Mouse (Mus musculus): ENCODE measurements around the gene Zbtb7b. TPM values are rescaled to one million over a fixed set of nuclear protein-coding genes. Genes with fewer than 3 reads are reported as not detected.

The Zbtb7b gene
- total and polyA plus RNA-seq, 3 experiments = 11.9 to 34.2 (median 27.6) TPM

DNA sequence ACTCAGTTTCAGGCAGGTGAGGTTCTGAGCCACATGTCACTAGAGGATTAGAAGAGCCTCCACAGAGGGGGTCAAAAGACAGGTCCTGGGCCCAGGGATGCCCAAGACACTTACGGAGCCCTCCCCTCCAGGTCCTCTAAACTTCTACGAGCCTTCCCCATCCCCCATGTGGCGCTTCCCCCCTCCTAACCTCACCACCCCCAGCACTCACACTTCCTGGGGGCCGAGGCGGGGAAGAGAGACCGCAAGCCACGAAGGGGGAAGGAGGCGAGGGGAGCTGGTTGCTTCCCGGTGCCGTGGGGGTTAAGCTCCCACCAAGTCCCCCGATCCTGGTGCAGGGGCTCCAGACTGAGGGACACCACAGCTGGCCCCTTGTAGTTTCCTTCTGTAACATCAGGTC, 9.1 kb downstream of the Zbtb7b start:
- in situ Hi-C loops (cut with MboI; ENCODE audit: low pct_ligation_motif_present, low pct_unique_long_range_greater_than_20kb, low sequenced_read_pairs) = no loop called here
- peak overlapping the region; percentile 73 for H3K9ac ChIP-seq (ENCODE audit: insufficient read depth, low read depth)
- H3K36me3 ChIP-seq (replicated peaks in 1 of 2; ENCODE audit: control insufficient read depth in 1 of 2, insufficient read depth in 1 of 2, low read length in 1 of 2) = peaks cover 25 to 44% of the 10 kb centered on the region in 2 experiments
- peak; percentile 82 for TF ChIP-seq CHD2 (IDR thresholded peaks at IDR 0.05; ENCODE audit: low read length)
- TF ChIP-seq MAZ (IDR thresholded peaks at IDR 0.05; ENCODE audit: low read depth, low read length) = peak; percentile 70; the same call in 1 of the 2 replicates
- no peak for TF ChIP-seq MAX (IDR thresholded peaks at IDR 0.05; ENCODE audit: low read length)
- no peak for TF ChIP-seq SMC3 (IDR thresholded peaks at IDR 0.05; ENCODE audit: low read depth, low read length)
- TF ChIP-seq IRF4 (IDR thresholded peaks at IDR 0.05; ENCODE audit: low read depth, low read length) = peak; percentile 40; the same call in 1 of the 2 replicates
- peak; percentile 43 for TF ChIP-seq TCF12 (IDR thresholded peaks at IDR 0.05; ENCODE audit: low read depth, low read length)
- TF ChIP-seq CHD1 (IDR thresholded peaks at IDR 0.05; ENCODE audit: low read depth, low read length) = no peak
- TF ChIP-seq MYC (IDR thresholded peaks at IDR 0.05; ENCODE audit: low read depth, low read length) = 0 out of 2 replicates have a peak, but pooled peaks have one; percentile 22
- TF ChIP-seq ELF1 (IDR thresholded peaks at IDR 0.05; ENCODE audit: low read depth, low read length) = peak; percentile 35; the same call in 1 of the 2 replicates
- 0 out of 2 replicates have a peak, but pooled peaks have one; percentile 2 for TF ChIP-seq ETS1 (conservative IDR thresholded peaks at IDR 0.05; ENCODE audit: low read depth, low read length)
- TF ChIP-seq POLR2A (IDR thresholded peaks at IDR 0.05; ENCODE audit: low read depth, low read length) = 0 out of 2 replicates have a peak, but pooled peaks have one; percentile 15
- H3K4me2 ChIP-seq (ENCODE audit: insufficient read depth, low read depth, poor library complexity, severe bottlenecking) = peak overlapping the region; percentile 79
- H3K27me3 ChIP-seq (replicated peaks) = no peaks in the 10 kb centered on the region
- DNase-seq (ENCODE audit: extremely low read depth) = no peak
- H3K27ac ChIP-seq (ENCODE audit: insufficient read depth, low read depth) = peak overlapping the region; percentile 99
- peaks cover 57% of the 10 kb centered on the region for H3K79me2 ChIP-seq (replicated peaks; ENCODE audit: control insufficient read depth, extremely low read depth, insufficient read depth, poor library complexity, severe bottlenecking)
- H3K4me3 ChIP-seq (replicated peaks in 1 of 3; ENCODE audit: low read depth in 2 of 3, low read length in 2 of 3, poor library complexity in 1 of 3) = peak overlapping the region; percentile 63 to 71 (median 64)
- dilution Hi-C loops (cut with MboI; ENCODE audit: extremely low pct_ligation_motif_present, extremely low pct_unique_long_range_greater_than_20kb, low sequenced_read_pairs) = no loop called here
- peaks cover 20 to 95% of the 10 kb centered on the region in 2 experiments for H3K4me1 ChIP-seq (ENCODE audit: control insufficient read depth in 1 of 2, insufficient read depth in 2 of 2)
- no peaks in the 10 kb centered on the region for H3K9me3 ChIP-seq (replicated peaks; ENCODE audit: low read length)

DNA sequence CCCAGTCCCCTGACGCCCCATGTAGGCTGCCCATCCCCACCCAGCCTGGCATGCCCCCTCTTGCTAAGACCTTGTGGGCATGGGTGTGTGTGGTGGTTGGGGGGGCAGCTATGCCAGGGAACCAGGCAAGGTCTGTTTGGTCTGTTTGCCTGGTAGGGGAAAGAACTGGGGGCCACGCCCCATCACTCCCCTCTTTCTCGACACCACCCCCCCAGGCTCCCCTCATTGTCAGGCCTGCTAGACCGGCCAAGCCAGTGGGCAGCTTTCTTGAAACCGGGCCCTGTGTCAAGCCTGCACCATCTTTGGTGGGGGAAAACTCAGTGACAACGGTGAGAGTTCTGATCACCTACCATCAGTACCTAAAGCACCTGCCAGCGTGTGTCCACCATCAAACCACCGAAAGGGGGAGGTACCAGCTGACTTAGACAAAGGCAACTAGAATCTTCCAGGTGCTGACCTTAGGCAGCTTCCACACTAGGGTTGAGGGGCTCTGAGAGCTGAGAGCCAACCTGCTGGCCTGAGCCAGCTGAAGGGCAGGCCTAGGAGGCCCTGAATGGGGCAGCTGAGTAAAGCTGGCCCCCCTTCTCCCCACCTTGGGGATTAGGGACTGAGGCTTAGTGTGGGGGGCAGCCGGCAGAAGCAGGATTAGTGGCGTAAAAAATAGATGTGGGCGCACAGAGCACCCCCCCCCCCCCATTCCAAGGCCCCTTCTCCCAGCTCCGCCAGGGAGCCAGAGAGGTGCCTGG, 10.1 kb downstream of the Zbtb7b start:
- peak overlapping the region in 1 of 3 experiments; percentile 63 for H3K4me3 ChIP-seq (replicated peaks in 1 of 3; ENCODE audit: low read depth in 2 of 3, low read length in 2 of 3, poor library complexity in 1 of 3)
- peaks cover 35 to 53% of the 10 kb centered on the region in 2 experiments for H3K36me3 ChIP-seq (replicated peaks in 1 of 2; ENCODE audit: control insufficient read depth in 1 of 2, insufficient read depth in 1 of 2, low read length in 1 of 2)
- H3K9ac ChIP-seq (ENCODE audit: insufficient read depth, low read depth) = peak overlapping the region; percentile 73
- TF ChIP-seq CTCF (conservative IDR thresholded peaks at IDR 0.05 in 1 of 2, IDR thresholded peaks at IDR 0.05 in 1 of 2; ENCODE audit: low read depth in 2 of 2, low read length in 2 of 2) (no peak), CHD2 (IDR thresholded peaks at IDR 0.05; ENCODE audit: low read length) (no peak), TCF12 (IDR thresholded peaks at IDR 0.05; ENCODE audit: low read depth, low read length) (no peak), MAZ (IDR thresholded peaks at IDR 0.05; ENCODE audit: low read depth, low read length) (no peak), RAD21 (IDR thresholded peaks at IDR 0.05; ENCODE audit: low read depth, low read length) (no peak; the same call in 1 of the 2 replicates), MEF2A (IDR thresholded peaks at IDR 0.05; ENCODE audit: borderline replicate concordance, low read depth, low read length) (no peak), SIN3A (IDR thresholded peaks at IDR 0.05; ENCODE audit: low read length) (no peak; the same call in 1 of the 2 replicates), POLR2A (IDR thresholded peaks at IDR 0.05; ENCODE audit: low read depth, low read length) (no peak), ELF1 (IDR thresholded peaks at IDR 0.05; ENCODE audit: low read depth, low read length) (no peak), EP300 (IDR thresholded peaks at IDR 0.05; ENCODE audit: low read length) (no peak), ETS1 (conservative IDR thresholded peaks at IDR 0.05; ENCODE audit: low read depth, low read length) (no peak), ZNF384 (IDR thresholded peaks at IDR 0.05; ENCODE audit: low read depth, low read length) (no peak), POLR2AphosphoS2 (IDR thresholded peaks at IDR 0.05; ENCODE audit: low read depth, low read length) (no peak; the same call in 1 of the 2 replicates), NRF1 (IDR thresholded peaks at IDR 0.05; ENCODE audit: low read depth, low read length) (no peak), TBP (conservative IDR thresholded peaks at IDR 0.05; ENCODE audit: low read depth, low read length) (no peak), GABPA (IDR thresholded peaks at IDR 0.05; ENCODE audit: insufficient replicate concordance, low read depth, low read length) (no peak), JUN (IDR thresholded peaks at IDR 0.05; ENCODE audit: insufficient read depth, low read depth, low read length) (no peak), MYC (IDR thresholded peaks at IDR 0.05; ENCODE audit: low read depth, low read length) (no peak), CHD1 (IDR thresholded peaks at IDR 0.05; ENCODE audit: low read depth, low read length) (no peak)
- H3K27ac ChIP-seq (ENCODE audit: insufficient read depth, low read depth) = peak overlapping the region; percentile 99; the same call in 1 of the 2 replicates
- H3K4me2 ChIP-seq (ENCODE audit: insufficient read depth, low read depth, poor library complexity, severe bottlenecking) = peak overlapping the region; percentile 79
- no peaks in the 10 kb centered on the region for H3K9me3 ChIP-seq (replicated peaks; ENCODE audit: low read length)
- in situ Hi-C loops (cut with MboI; ENCODE audit: low pct_ligation_motif_present, low pct_unique_long_range_greater_than_20kb, low sequenced_read_pairs) = no loop called here
- DNase-seq (ENCODE audit: extremely low read depth) = no peak
- no peaks in the 10 kb centered on the region for H3K27me3 ChIP-seq (replicated peaks)
- H3K4me1 ChIP-seq (ENCODE audit: control insufficient read depth in 1 of 2, insufficient read depth in 2 of 2) = peaks cover 27 to 95% of the 10 kb centered on the region in 2 experiments
- peaks cover 57% of the 10 kb centered on the region for H3K79me2 ChIP-seq (replicated peaks; ENCODE audit: control insufficient read depth, extremely low read depth, insufficient read depth, poor library complexity, severe bottlenecking)
- dilution Hi-C loops (cut with MboI; ENCODE audit: extremely low pct_ligation_motif_present, extremely low pct_unique_long_range_greater_than_20kb, low sequenced_read_pairs) = no loop called here
